Mouse (Mus musculus): ENCODE results near the gene Gm47985.

DNA sequence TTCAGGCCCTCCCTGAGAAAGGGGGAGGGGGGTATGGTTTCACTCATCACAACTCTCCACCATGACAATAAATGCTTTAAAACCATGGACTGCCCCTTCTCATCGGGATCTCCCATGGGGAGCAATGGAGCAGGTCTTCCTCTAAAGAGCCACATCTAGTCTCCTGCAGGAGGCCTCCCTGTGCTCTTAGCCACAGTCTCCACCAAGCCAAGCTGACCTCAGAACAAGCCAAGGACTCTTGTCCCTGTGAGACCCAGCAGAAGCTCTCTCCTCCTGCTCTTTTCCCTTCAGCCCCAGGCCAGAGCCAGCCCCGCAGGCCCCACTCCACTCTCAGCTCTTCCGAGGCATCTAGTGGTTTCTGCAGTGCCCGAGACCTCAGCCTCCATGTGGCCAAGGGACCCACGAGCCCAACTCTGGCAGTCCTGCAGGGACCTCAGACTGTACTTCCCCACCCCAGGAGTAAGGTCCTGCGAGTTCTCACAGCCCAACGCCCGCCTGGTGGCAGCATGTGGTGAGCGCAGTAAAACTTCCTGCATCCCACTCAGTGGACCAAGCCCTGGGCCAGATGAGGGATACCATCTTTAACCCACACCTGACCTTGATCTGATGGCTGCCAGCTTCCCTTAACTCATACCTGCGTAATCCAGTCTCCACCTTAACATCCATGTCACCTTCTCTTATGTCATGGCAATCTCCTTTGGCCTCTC is 40.4 kb downstream of the Gm47985 start:
- TF ChIP-seq GATA1 (IDR thresholded peaks at IDR 0.05; ENCODE audit: borderline replicate concordance, low read length) = no peak
- no peak for TF ChIP-seq FLI1 (IDR thresholded peaks at IDR 0.05; ENCODE audit: low read length)

Measured in megakaryocyte, embryonic 14.5 days (primary cell).